In genomic region chr11:120267274-120267673, GRCm38 (mm10) we compare ENCODE assay signal across 21 mouse cellular contexts. TPM values are rescaled to one million over a fixed set of nuclear protein-coding genes. Genes with fewer than 3 reads are reported as not detected.
DNase-seq lines count a peak whose midpoint lies in the region; ATAC-seq and TF ChIP-seq lines count a peak whose summit lies in the region.
"Had no signal": no experiment of that assay in that cellular context is flagged by ENCODE, and none has a peak within 500 bp of the region (broad histone marks: within the 10 kb centered on the region; RNA-seq: fewer than 3 reads in every experiment).

No protein-coding gene starts in this region.

- WGBS in forebrain, embryonic 15.5 days: 85% methylated on average over 2 of the region's 2 CpGs
- 66% methylated on average over 2 of the region's 2 CpGs for WGBS in forebrain, embryonic 16.5 days
- WGBS in neural tube, embryonic 12.5 days: 88% methylated on average over 2 of the region's 2 CpGs

- no peak overlapping the region for H3K9ac ChIP-seq in forebrain, embryonic 15.5 days (replicated peaks)
- H3K9ac ChIP-seq in forebrain, embryonic 16.5 days (replicated peaks; ENCODE audit: low read depth, low read length): no peak overlapping the region
- no peak overlapping the region for H3K9ac ChIP-seq in neural tube, embryonic 12.5 days
- H3K9ac ChIP-seq: heart, embryonic 12.5 days; limb, embryonic 13.5 days; liver, embryonic 14.5 days had no signal

- H3K4me3 ChIP-seq in forebrain, embryonic 15.5 days: no peak overlapping the region
- no peak overlapping the region for H3K4me3 ChIP-seq in forebrain, embryonic 16.5 days (replicated peaks; ENCODE audit: low read length)
- H3K4me3 ChIP-seq in layer of hippocampus, adult 2 months: no peak overlapping the region
- H3K4me3 ChIP-seq in neural tube, embryonic 12.5 days: no peak overlapping the region
- H3K4me3 ChIP-seq: gastrocnemius, adult 2 months; heart, embryonic 12.5 days; limb, embryonic 13.5 days; megakaryocyte, embryonic 14.5 days had no signal

- ATAC-seq in forebrain, embryonic 15.5 days (replicated peaks): no peak
- ATAC-seq in forebrain, embryonic 16.5 days: no peak
- no peak for ATAC-seq in neural tube, embryonic 12.5 days (ENCODE audit: low FRiP score, low read depth)

- no peaks in the 10 kb centered on the region for H3K27me3 ChIP-seq in forebrain, embryonic 15.5 days
- H3K27me3 ChIP-seq in forebrain, embryonic 16.5 days (replicated peaks; ENCODE audit: control insufficient read depth, insufficient read depth, low read length): no peaks in the 10 kb centered on the region
- no peaks in the 10 kb centered on the region; the same call in 1 of the 2 replicates for H3K27me3 ChIP-seq in neural tube, embryonic 12.5 days (replicated peaks)
- H3K27me3 ChIP-seq: heart, embryonic 12.5 days had no signal

- no peaks in the 10 kb centered on the region for H3K9me3 ChIP-seq in forebrain, embryonic 15.5 days
- H3K9me3 ChIP-seq in forebrain, embryonic 16.5 days (ENCODE audit: control insufficient read depth, low read length): no peaks in the 10 kb centered on the region
- no peaks in the 10 kb centered on the region for H3K9me3 ChIP-seq in neural tube, embryonic 12.5 days
- H3K9me3 ChIP-seq: heart, embryonic 12.5 days; limb, embryonic 13.5 days; megakaryocyte, embryonic 14.5 days had no signal

- H3K36me3 ChIP-seq in forebrain, embryonic 15.5 days: peaks cover 14% of the 10 kb centered on the region
- H3K36me3 ChIP-seq in forebrain, embryonic 16.5 days (ENCODE audit: control insufficient read depth, insufficient read depth): no peaks in the 10 kb centered on the region; the same call in 1 of the 2 replicates
- peaks cover 34% of the 10 kb centered on the region for H3K36me3 ChIP-seq in neural tube, embryonic 12.5 days

- H3K27ac ChIP-seq in forebrain, embryonic 15.5 days (replicated peaks): 0 out of 2 replicates have a peak overlapping the region, but pooled peaks have one; percentile 13
- no peak overlapping the region for H3K27ac ChIP-seq in forebrain, embryonic 16.5 days (ENCODE audit: low read length)
- peak overlapping the region; percentile 98 for H3K27ac ChIP-seq in layer of hippocampus, adult 2 months
- no peak overlapping the region for H3K27ac ChIP-seq in neural tube, embryonic 12.5 days
- H3K27ac ChIP-seq: gastrocnemius, adult 2 months; limb, embryonic 13.5 days; liver, embryonic 14.5 days had no signal

- no peak for DNase-seq in layer of hippocampus, adult 2 months (ENCODE audit: low spot score in 2 of 2)
- no peak for DNase-seq in layer of hippocampus, adult 11-12 months (ENCODE audit: low spot score)
- no peak for DNase-seq in neural tube, embryonic 10.5 days (ENCODE audit: extremely low spot score, low spot score)
- no peak for DNase-seq in frontal cortex, postnatal 36 days (ENCODE audit: low spot score in 2 of 2)
- DNase-seq: adrenal gland, postnatal 25 days; B cell, adult 2 months; cerebellum, adult 11 months; cerebellum, postnatal 14 days; gastrocnemius, adult 2 months; heart, postnatal 14 days; kidney, adult 9 months; kidney, postnatal 4 days; lung, postnatal 10 days; right cerebral cortex, postnatal 4 days had no signal

- no peak for TF ChIP-seq CTCF in layer of hippocampus, adult 2 months (conservative IDR thresholded peaks at IDR 0.05)

- no peak overlapping the region for H3K4me2 ChIP-seq in forebrain, embryonic 15.5 days (replicated peaks)
- no peak overlapping the region for H3K4me2 ChIP-seq in forebrain, embryonic 16.5 days (ENCODE audit: low read length)
- H3K4me2 ChIP-seq in neural tube, embryonic 12.5 days (replicated peaks): 0 out of 2 replicates have a peak overlapping the region, but pooled peaks have one; percentile 2
- H3K4me2 ChIP-seq: heart, embryonic 12.5 days; limb, embryonic 13.5 days had no signal

- H3K4me1 ChIP-seq in forebrain, embryonic 15.5 days: peaks cover 67% of the 10 kb centered on the region
- peaks cover 58% of the 10 kb centered on the region for H3K4me1 ChIP-seq in forebrain, embryonic 16.5 days (replicated peaks; ENCODE audit: control insufficient read depth, insufficient read depth, low read length)
- peaks cover 72% of the 10 kb centered on the region for H3K4me1 ChIP-seq in neural tube, embryonic 12.5 days

RNA-seq across cellular contexts. Expression of gene Bahcc1, which starts 34.5 kb away (rescaled TPM):
- polyA plus RNA-seq in forebrain, embryonic 15.5 days (2015; fragmentation: Nextera tagmentation; extraction: Ambion mirVana): 15.4 and 16.1 TPM in 2 replicates
- 14.5 and 14.8 TPM in 2 replicates for polyA plus RNA-seq in forebrain, embryonic 16.5 days (2015; fragmentation: Nextera tagmentation; extraction: Ambion mirVana)
- 10 to 100 TPM; 19.9 to 20.7 TPM for total RNA-seq in layer of hippocampus, adult 2 months (2021)
- polyA plus RNA-seq in neural tube, embryonic 12.5 days (2016; fragmentation: Nextera tagmentation; extraction: Ambion mirVana): 21.6 and 22.8 TPM in 2 replicates

Comparison
In these comparisons a context has a peak if more than half of its experiments do, and no peak if none do; other contexts are left out.
1. H3K27ac ChIP-seq: peak in forebrain, embryonic 15.5 days (single experiment) and layer of hippocampus, adult 2 months (single experiment); none in forebrain, embryonic 16.5 days (single experiment) and neural tube, embryonic 12.5 days (single experiment).